Mouse (Mus musculus): ENCODE results near the gene Hspa12a. TPM values are rescaled to one million over a fixed set of nuclear protein-coding genes. Genes with fewer than 3 reads are reported as not detected.

Hspa12a gene
- polyA plus RNA-seq, 1 experiment from 2014 or later: 54.4 TPM

DNA sequence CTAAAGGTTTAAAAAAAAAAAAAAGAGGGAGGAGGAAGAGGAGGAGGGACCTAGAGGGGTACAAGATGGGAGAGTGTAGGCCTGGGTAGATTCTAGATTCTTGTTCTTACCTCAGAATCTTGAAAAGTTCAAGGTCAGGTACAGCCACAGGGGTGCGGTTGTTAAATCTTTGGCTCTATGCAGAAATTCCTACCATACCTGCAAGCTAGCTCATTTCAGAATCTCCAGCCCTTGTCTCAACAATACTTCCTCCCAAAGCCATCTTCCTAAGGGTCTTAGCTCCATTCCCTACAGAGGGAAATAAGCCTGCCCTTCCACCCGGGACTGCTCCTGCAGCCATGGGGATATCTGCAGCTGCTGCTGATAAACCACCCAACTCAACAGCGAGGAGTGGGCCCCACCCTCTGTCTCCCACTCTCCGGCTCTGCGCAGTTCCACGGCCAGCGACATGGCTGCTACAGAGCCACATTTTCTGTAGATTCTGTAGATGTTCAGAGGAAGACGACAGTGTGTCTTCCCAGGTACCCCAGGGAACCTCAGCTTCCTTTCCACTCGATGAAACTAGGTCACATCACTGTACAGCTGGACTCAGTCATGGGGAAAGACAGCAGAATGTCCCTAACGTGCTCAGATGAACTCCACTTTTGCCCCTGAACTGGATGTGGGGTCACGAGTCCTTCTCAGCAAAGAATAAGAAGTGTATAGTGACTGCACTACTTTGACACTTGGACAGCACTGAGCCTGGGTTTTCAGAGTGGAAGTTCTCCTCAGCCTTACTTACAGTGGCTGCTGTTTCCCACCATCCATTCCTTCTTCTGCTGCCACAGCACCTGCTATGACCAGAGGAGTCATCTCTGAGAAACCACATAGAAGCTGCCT lies 70.8 kb downstream of the Hspa12a start:
- WGBS: 86% methylated on average over 11 of the region's 11 CpGs
- no peak overlapping the region for H3K9ac ChIP-seq (replicated peaks)
- no peaks in the 10 kb centered on the region for H3K36me3 ChIP-seq
- H3K27me3 ChIP-seq: no peaks in the 10 kb centered on the region
- H3K4me2 ChIP-seq (replicated peaks): no peak overlapping the region
- ATAC-seq (replicated peaks): no peak
- no peak overlapping the region for H3K27ac ChIP-seq (replicated peaks)
- no peaks in the 10 kb centered on the region for H3K4me1 ChIP-seq
- no peak overlapping the region for H3K4me3 ChIP-seq
- no peaks in the 10 kb centered on the region for H3K9me3 ChIP-seq

GRCm38 (mm10) chr19:58871878-58872277 lies 71.6 kb downstream of the Hspa12a start:
- no peaks in the 10 kb centered on the region for H3K36me3 ChIP-seq
- 89% methylated on average over 6 of the region's 6 CpGs for WGBS
- no peaks in the 10 kb centered on the region for H3K27me3 ChIP-seq
- no peak for ATAC-seq (replicated peaks)
- no peaks in the 10 kb centered on the region for H3K9me3 ChIP-seq
- H3K4me1 ChIP-seq: no peaks in the 10 kb centered on the region
- H3K4me3 ChIP-seq: no peak overlapping the region
- H3K27ac ChIP-seq (replicated peaks): no peak overlapping the region
- H3K9ac ChIP-seq (replicated peaks): no peak overlapping the region
- H3K4me2 ChIP-seq (replicated peaks): no peak overlapping the region

DNA sequence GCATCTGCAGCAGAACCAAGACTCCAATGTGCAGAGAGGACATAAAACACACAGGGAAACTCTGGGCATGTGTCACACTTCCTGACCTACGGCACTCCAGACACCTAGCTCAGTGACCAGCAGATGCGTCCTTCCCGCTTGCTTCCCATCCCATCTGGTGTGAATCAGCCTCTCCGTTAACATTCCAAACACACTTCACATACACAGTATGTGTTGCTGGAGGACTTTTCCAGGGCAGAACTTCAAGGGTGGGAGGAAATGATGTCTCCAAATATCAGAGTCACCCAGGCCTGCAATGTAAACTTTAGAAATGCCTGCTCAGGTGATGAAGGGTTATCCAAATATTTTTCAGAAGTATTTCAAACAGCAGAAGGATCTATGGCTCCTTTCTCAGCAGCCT lies 76.8 kb downstream of the Hspa12a start:
- H3K4me3 ChIP-seq: no peak overlapping the region
- 78% methylated on average over 4 of the region's 4 CpGs for WGBS
- no peak overlapping the region for H3K27ac ChIP-seq (replicated peaks)
- H3K9ac ChIP-seq (replicated peaks): no peak overlapping the region
- H3K4me2 ChIP-seq (replicated peaks): no peak overlapping the region
- no peaks in the 10 kb centered on the region for H3K27me3 ChIP-seq
- no peaks in the 10 kb centered on the region for H3K36me3 ChIP-seq
- H3K9me3 ChIP-seq: no peaks in the 10 kb centered on the region
- no peak for ATAC-seq (replicated peaks)
- no peaks in the 10 kb centered on the region for H3K4me1 ChIP-seq

DNA sequence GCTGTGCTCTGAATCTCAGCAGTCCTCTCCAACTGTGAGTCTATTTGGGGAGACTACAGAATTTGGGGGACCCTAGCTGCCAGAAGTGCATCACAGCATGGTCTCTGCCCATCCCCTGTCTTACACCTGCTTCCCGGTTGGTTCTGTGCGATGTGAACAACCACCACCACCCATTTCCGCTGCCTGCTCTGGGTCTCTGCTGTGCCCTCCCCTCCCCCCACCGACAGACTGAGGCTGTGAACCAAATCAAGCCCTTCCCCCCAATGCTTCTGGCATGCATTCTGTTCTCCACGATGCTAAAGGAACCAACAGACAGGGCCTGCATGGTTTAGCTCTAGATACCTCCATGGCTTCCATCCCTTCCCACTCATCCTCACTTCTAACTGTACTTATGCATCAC lies 78.2 kb downstream of the Hspa12a start:
- no peaks in the 10 kb centered on the region for H3K36me3 ChIP-seq
- H3K9me3 ChIP-seq: no peaks in the 10 kb centered on the region
- H3K4me2 ChIP-seq (replicated peaks): no peak overlapping the region
- ATAC-seq (replicated peaks): no peak
- peaks cover 11% of the 10 kb centered on the region for H3K4me1 ChIP-seq
- H3K4me3 ChIP-seq: no peak overlapping the region
- no peak overlapping the region for H3K27ac ChIP-seq (replicated peaks)
- no peak overlapping the region for H3K9ac ChIP-seq (replicated peaks)
- H3K27me3 ChIP-seq: no peaks in the 10 kb centered on the region
- 41% methylated on average over 5 of the region's 5 CpGs for WGBS

GRCm38 (mm10) chr19:58864006-58864573 lies 79.4 kb downstream of the Hspa12a start:
- Histone ChIP-seq H3K27ac (replicated peaks) (no peak overlapping the region), H3K9me3 (no peaks in the 10 kb centered on the region), H3K4me2 (replicated peaks) (no peak overlapping the region), H3K4me3 (no peak overlapping the region), H3K27me3 (no peaks in the 10 kb centered on the region), H3K36me3 (no peaks in the 10 kb centered on the region), H3K9ac (replicated peaks) (no peak overlapping the region), H3K4me1 (peaks cover 23% of the 10 kb centered on the region)
- ATAC-seq (replicated peaks): no peak
- 88% methylated on average over 1 of the region's 1 CpGs for WGBS

- Histone ChIP-seq H3K9ac (replicated peaks) (peak overlapping the region; percentile 66; the same call in 1 of the 2 replicates), H3K4me2 (replicated peaks) (peak overlapping the region; percentile 91), H3K4me1 (peaks cover 27% of the 10 kb centered on the region), H3K4me3 (peak overlapping the region; percentile 72), H3K36me3 (no peaks in the 10 kb centered on the region), H3K27me3 (no peaks in the 10 kb centered on the region), H3K9me3 (no peaks in the 10 kb centered on the region), H3K27ac (replicated peaks) (no peak overlapping the region)
- ATAC-seq (replicated peaks): no peak; the same call in 1 of the 2 replicates
- 22% methylated on average over 12 of the region's 12 CpGs for WGBS
Observed at GRCm38 (mm10) chr19:58861174-58861760, 82.2 kb downstream of the Hspa12a start.

DNA sequence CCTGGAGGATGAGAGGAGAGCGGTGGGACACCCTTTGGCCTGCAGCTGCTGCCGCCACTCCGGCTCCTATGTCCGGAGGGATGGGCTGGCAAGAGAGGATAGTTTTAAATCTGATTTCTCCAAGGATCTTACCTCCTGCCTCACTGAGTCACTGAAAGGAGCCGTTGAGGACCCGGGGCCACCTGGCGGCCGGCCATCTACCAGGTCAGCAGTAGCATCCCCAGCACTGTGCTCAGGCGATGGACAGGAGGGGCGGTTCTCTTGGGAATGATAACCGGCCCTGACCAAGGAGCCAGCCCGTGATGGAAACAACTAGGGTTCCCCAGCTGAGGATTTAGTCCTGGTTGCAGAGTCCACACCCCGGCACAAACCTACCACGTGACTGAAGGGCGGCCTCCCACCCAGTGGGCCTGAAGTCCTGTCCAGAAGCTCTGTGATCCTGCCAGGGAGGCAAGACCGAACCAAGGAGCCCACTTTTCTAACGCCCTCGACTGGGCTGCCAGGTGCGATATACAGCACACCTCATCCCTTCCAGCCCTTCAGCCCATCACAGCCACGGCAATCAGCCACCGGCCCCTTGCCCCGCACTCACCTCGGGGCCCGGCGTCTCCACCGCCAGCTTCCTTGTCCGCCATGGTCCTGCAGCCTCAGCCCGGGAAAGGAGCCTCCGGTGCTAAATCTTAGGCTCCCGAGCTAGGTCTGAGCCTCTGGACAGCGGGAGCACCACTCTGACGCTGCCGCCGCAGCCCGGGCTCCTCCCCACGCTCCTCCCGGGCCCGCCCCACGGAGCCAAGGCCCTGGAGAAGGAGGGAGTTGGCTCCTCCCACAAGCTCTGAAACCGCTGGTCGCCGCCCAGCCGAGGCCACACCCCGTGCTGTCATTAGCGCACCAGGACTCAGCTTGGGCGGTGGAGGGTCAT lies 82.9 kb downstream of the Hspa12a start:
- peaks cover 31% of the 10 kb centered on the region for H3K4me1 ChIP-seq
- peak overlapping the region; percentile 66 for H3K9ac ChIP-seq (replicated peaks)
- H3K36me3 ChIP-seq: no peaks in the 10 kb centered on the region
- H3K9me3 ChIP-seq: no peaks in the 10 kb centered on the region
- peak overlapping the region; percentile 70 for H3K27ac ChIP-seq (replicated peaks)
- H3K4me2 ChIP-seq (replicated peaks): peak overlapping the region; percentile 91
- peak overlapping the region; percentile 72 for H3K4me3 ChIP-seq
- under 1% methylated on average over 46 of the region's 46 CpGs for WGBS
- ATAC-seq (replicated peaks): peak; percentile 79
- no peaks in the 10 kb centered on the region for H3K27me3 ChIP-seq

DNA sequence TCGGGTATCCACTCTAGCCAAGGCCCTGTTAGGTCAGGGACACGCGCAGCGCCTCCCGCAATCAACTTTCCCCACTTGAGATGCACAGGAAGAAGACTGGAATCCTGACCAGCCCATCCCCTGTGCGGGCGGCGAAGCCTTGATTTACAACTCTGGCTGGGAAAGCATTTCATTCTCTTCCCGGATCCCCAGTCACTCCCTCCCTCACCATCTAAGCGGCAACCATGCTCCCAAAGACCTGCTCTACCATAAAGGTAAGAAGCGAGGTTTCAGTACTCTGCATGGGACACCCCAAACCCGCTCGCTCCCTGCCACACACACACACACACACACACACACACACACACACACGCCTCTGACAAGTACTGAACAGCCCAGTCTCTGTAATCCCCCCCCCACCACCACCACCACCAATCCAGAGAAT lies 83.6 kb downstream of the Hspa12a start:
- ATAC-seq (replicated peaks): peak; percentile 29
- Histone ChIP-seq H3K4me3 (peak overlapping the region; percentile 72), H3K9me3 (no peaks in the 10 kb centered on the region), H3K36me3 (no peaks in the 10 kb centered on the region), H3K4me1 (peaks cover 31% of the 10 kb centered on the region), H3K9ac (replicated peaks) (peak overlapping the region; percentile 66), H3K27ac (replicated peaks) (peak overlapping the region; percentile 70), H3K27me3 (no peaks in the 10 kb centered on the region), H3K4me2 (replicated peaks) (peak overlapping the region; percentile 91)
- 3% methylated on average over 14 of the region's 14 CpGs for WGBS

- ATAC-seq (replicated peaks): peak; percentile 18; the same call in 1 of the 2 replicates
- H3K27ac ChIP-seq (replicated peaks): peak overlapping the region; percentile 70
- peak overlapping the region; percentile 91 for H3K4me2 ChIP-seq (replicated peaks)
- H3K36me3 ChIP-seq: no peaks in the 10 kb centered on the region
- no peaks in the 10 kb centered on the region for H3K9me3 ChIP-seq
- H3K27me3 ChIP-seq: no peaks in the 10 kb centered on the region
- H3K4me1 ChIP-seq: peaks cover 31% of the 10 kb centered on the region
- 12% methylated on average over 6 of the region's 6 CpGs for WGBS
- H3K9ac ChIP-seq (replicated peaks): peak overlapping the region; percentile 66
- peak overlapping the region; percentile 72 for H3K4me3 ChIP-seq
Observed at GRCm38 (mm10) chr19:58859357-58859756, 84.1 kb downstream of the Hspa12a start.

DNA sequence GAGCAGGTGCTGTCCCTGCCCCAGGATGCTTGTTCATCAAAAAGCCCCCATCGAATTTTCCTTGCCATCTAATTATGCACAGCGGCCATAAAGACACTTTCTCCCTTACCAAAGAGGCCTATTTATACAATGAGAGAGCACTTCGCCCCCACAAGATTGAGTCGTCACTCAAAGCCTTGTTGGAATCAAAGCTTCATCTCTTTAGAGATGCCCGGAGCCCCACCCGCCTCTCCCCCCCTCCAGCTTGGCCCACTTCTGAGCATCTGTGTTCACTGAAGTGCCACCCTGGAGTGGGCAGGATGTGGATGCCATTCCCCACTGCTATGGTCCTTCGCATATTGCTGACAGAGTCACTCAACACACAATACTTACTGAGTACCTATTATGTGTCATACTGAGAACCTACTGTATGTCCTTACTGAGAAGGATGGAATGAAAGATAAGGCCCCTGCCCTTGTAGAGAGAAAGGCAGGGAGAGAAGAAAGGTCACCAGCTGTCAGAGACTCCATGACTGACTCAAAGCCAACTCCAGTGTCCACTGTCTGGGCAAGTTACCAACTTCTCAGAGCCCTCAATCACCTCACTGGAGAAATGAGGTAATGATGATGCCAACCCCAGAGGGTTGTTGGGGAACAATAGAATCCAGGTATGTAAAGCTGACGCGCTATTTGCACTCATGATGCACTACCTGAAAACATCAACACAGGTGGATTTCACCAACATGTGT lies 87.2 kb downstream of the Hspa12a start:
- Histone ChIP-seq H3K9ac (replicated peaks) (no peak overlapping the region), H3K4me2 (replicated peaks) (no peak overlapping the region)
- WGBS: 62% methylated on average over 9 of the region's 9 CpGs

GRCm38 (mm10) chr19:58854899-58855298 lies 88.6 kb downstream of the Hspa12a start:
- H3K27ac ChIP-seq (replicated peaks): no peak overlapping the region
- H3K4me2 ChIP-seq (replicated peaks): no peak overlapping the region
- H3K36me3 ChIP-seq: no peaks in the 10 kb centered on the region
- no peaks in the 10 kb centered on the region for H3K9me3 ChIP-seq
- no peak overlapping the region for H3K9ac ChIP-seq (replicated peaks)
- no peak overlapping the region for H3K4me3 ChIP-seq
- H3K4me1 ChIP-seq: peaks cover 16% of the 10 kb centered on the region
- ATAC-seq (replicated peaks): no peak
- no peaks in the 10 kb centered on the region for H3K27me3 ChIP-seq
- 65% methylated on average over 3 of the region's 3 CpGs for WGBS

More for the DNA sequence above, 87.2 kb downstream of the Hspa12a start:
- Histone ChIP-seq H3K4me3 (no peak overlapping the region), H3K9me3 (no peaks in the 10 kb centered on the region), H3K27ac (replicated peaks) (no peak overlapping the region), H3K36me3 (no peaks in the 10 kb centered on the region), H3K4me1 (peaks cover 30% of the 10 kb centered on the region), H3K27me3 (no peaks in the 10 kb centered on the region)
- ATAC-seq (replicated peaks): no peak
